Mouse (Mus musculus): ENCODE data around the gene Slc1a5. TPM values are rescaled to one million over a fixed set of nuclear protein-coding genes. Genes with fewer than 3 reads are reported as not detected.

Gene Slc1a5
- total and polyA plus RNA-seq, 2 experiments from 2014 or later = 28.1 to 81.4 TPM

DNA sequence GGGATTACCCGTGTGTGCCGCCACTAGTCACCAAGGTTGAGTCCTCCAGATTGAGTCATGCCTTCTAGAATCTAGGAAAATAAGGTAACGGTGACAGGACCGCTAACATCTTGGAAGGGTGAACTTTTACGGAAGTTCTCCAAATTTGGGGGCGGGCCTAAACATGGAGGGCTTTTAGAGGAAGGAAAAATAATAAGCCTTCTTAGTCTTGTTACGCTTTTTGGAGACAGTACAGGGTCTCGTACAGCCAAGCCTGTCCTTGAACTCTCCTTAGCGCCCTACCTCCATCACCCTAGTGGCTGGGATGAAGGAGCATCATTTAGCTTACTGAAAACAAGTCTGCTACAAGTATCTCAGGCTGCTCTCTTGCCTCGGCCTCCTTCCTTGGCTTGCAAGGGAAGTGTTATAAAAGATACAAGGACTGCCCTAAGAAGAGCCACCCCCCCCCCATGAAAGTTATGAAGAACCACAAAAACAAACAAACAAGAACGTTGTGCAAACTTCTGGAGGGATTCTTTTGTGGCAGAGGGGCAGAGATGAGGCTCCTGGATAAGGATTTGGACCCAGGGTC, 1.5 kb downstream of the Slc1a5 start:
- H3K9me3 ChIP-seq (replicated peaks; ENCODE audit: control insufficient read depth, low read length) = no peaks in the 10 kb centered on the region
- peak overlapping the region; percentile 76 for H3K4me3 ChIP-seq (ENCODE audit: low read depth, low read length)
- no peaks in the 10 kb centered on the region for H3K27me3 ChIP-seq (ENCODE audit: control insufficient read depth, insufficient read depth, low read length)
- H3K9ac ChIP-seq (replicated peaks; ENCODE audit: low read depth, low read length) = peak overlapping the region; percentile 79
- DNase-seq (ENCODE audit: low spot score) = no peak
- peaks cover 11% of the 10 kb centered on the region; the same call in 1 of the 2 replicates for H3K36me3 ChIP-seq (replicated peaks; ENCODE audit: control insufficient read depth, insufficient read depth, low read length)
- peak overlapping the region; percentile 96 for H3K4me2 ChIP-seq (ENCODE audit: low read depth, low read length)
- ATAC-seq (ENCODE audit: insufficient read depth, low read depth) = no peak
- peak overlapping the region; percentile 66; the same call in 1 of the 2 replicates for H3K27ac ChIP-seq (ENCODE audit: low read depth)
- 9% methylated on average over 11 of the region's 11 CpGs for WGBS
- TF ChIP-seq EP300 (IDR thresholded peaks at IDR 0.05; ENCODE audit: low read depth) = no peak
- no peak for TF ChIP-seq CTCF (IDR thresholded peaks at IDR 0.05; ENCODE audit: low read depth)
- peaks cover 28% of the 10 kb centered on the region for H3K4me1 ChIP-seq (ENCODE audit: control insufficient read depth, insufficient read depth)

DNA sequence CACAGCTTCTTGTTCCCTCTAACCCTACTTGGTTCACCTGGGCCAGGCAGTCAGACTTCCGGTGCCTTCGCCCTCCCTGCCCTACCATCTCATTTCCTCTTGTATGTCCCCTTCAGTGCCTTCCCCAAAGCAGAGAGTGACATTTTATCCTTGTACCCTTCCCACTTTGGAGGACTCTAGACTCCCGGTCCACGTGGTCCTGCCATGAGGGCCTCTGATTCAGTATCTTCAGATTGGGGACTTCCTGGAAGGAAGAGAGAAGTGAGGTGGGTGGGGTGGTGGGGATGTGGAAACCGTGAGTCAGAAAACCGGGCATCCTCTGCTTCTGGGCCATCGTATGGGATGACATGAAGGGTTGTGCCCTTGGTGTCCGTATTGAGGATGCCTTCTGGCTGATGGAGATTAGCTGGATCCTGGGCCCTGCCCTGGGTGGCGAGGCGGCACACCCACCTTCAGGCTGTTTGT, 2.1 kb downstream of the Slc1a5 start:
- Histone ChIP-seq H3K4me3 (ENCODE audit: low read depth, low read length) (peak overlapping the region; percentile 76), H3K9me3 (replicated peaks; ENCODE audit: control insufficient read depth, low read length) (no peaks in the 10 kb centered on the region), H3K27me3 (ENCODE audit: control insufficient read depth, insufficient read depth, low read length) (no peaks in the 10 kb centered on the region), H3K27ac (ENCODE audit: low read depth) (peak overlapping the region; percentile 66; the same call in 1 of the 2 replicates), H3K4me2 (ENCODE audit: low read depth, low read length) (peak overlapping the region; percentile 96), H3K4me1 (ENCODE audit: control insufficient read depth, insufficient read depth) (peaks cover 28% of the 10 kb centered on the region), H3K36me3 (replicated peaks; ENCODE audit: control insufficient read depth, insufficient read depth, low read length) (peaks cover 17% of the 10 kb centered on the region; the same call in 1 of the 2 replicates), H3K9ac (replicated peaks; ENCODE audit: low read depth, low read length) (peak overlapping the region; percentile 20; the same call in 1 of the 2 replicates)
- WGBS = 38% methylated on average over 10 of the region's 10 CpGs
- TF ChIP-seq CTCF (IDR thresholded peaks at IDR 0.05; ENCODE audit: low read depth) (no peak), EP300 (IDR thresholded peaks at IDR 0.05; ENCODE audit: low read depth) (no peak)
- DNase-seq (ENCODE audit: low spot score) (no peak), ATAC-seq (ENCODE audit: insufficient read depth, low read depth) (no peak)

DNA sequence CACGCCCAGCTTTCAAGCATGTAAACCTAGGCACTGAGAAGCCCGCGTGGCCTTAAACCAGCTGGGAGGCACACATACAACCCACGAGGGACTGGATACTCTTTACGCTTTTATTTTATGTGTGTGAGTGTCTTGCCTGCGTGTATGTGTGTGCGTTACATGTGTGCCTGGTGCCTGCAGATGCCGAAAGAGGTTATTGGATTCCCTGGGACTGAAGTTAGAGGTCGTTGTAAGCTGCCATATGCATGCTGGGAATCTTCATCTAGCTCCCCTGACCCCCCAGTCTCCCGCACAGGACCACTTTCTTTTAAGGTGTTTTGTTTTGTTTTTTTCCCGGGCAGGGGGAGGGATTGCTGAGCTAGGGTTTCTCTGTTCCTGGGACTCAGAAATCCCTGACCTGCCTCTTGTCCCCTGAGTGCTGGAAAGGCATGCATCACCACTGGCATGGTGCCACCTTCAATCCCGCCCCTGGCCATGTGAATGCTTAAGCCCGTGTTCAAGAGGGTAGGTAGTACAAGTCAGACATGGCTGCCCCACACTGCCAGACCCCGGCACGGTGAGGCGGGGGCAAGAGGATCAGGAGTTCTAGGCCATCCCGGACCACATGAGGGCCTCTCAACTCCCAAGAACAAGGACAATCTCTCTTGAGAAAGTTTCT, 2.7 kb downstream of the Slc1a5 start:
- H3K9ac ChIP-seq (replicated peaks; ENCODE audit: low read depth, low read length) = peak overlapping the region; percentile 20; the same call in 1 of the 2 replicates
- TF ChIP-seq EP300 (IDR thresholded peaks at IDR 0.05; ENCODE audit: low read depth) (no peak), CTCF (IDR thresholded peaks at IDR 0.05; ENCODE audit: low read depth) (no peak)
- peak; percentile 79 for DNase-seq (ENCODE audit: low spot score)
- peak; percentile 42; the same call in 1 of the 2 replicates for ATAC-seq (ENCODE audit: insufficient read depth, low read depth)
- peaks cover 18% of the 10 kb centered on the region; the same call in 1 of the 2 replicates for H3K36me3 ChIP-seq (replicated peaks; ENCODE audit: control insufficient read depth, insufficient read depth, low read length)
- peaks cover 28% of the 10 kb centered on the region for H3K4me1 ChIP-seq (ENCODE audit: control insufficient read depth, insufficient read depth)
- peak overlapping the region; percentile 66 for H3K27ac ChIP-seq (ENCODE audit: low read depth)
- H3K4me2 ChIP-seq (ENCODE audit: low read depth, low read length) = peak overlapping the region; percentile 96
- H3K4me3 ChIP-seq (ENCODE audit: low read depth, low read length) = peak overlapping the region; percentile 76
- H3K27me3 ChIP-seq (ENCODE audit: control insufficient read depth, insufficient read depth, low read length) = no peaks in the 10 kb centered on the region
- no peaks in the 10 kb centered on the region for H3K9me3 ChIP-seq (replicated peaks; ENCODE audit: control insufficient read depth, low read length)
- 40% methylated on average over 17 of the region's 17 CpGs for WGBS

DNA sequence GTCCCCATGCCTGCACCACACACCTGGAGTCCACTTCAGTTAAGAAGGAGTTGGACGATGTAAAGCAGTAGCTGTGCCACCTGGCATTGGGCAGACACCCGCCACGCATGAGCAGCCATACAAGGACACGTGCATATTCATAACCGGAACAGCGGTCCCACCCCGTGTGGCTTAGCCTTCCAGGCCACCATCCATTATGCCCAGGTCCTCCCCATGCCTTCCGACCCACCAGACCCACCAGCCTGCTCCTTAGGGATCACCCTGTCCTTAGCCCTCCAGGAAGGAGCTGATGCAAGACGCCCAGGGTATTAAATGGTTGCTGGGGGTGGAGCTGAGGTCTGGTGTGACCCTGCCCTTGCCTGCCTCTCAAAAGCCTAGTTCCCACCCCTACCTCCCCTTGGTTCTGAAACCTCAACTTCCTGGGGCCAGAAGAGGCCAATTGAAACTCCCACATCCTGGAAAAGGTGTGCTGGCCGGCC, 3.4 kb downstream of the Slc1a5 start:
- 0 out of 2 replicates have a peak overlapping the region, but pooled peaks have one; percentile 8 for H3K4me3 ChIP-seq (ENCODE audit: low read depth, low read length)
- peaks cover 28% of the 10 kb centered on the region for H3K4me1 ChIP-seq (ENCODE audit: control insufficient read depth, insufficient read depth)
- no peaks in the 10 kb centered on the region for H3K27me3 ChIP-seq (ENCODE audit: control insufficient read depth, insufficient read depth, low read length)
- 74% methylated on average over 10 of the region's 10 CpGs for WGBS
- H3K9ac ChIP-seq (replicated peaks; ENCODE audit: low read depth, low read length) = no peak overlapping the region; the same call in 1 of the 2 replicates
- peak overlapping the region; percentile 96; the same call in 1 of the 2 replicates for H3K4me2 ChIP-seq (ENCODE audit: low read depth, low read length)
- TF ChIP-seq CTCF (IDR thresholded peaks at IDR 0.05; ENCODE audit: low read depth) = no peak
- TF ChIP-seq EP300 (IDR thresholded peaks at IDR 0.05; ENCODE audit: low read depth) = no peak
- H3K27ac ChIP-seq (ENCODE audit: low read depth) = peak overlapping the region; percentile 66
- H3K9me3 ChIP-seq (replicated peaks; ENCODE audit: control insufficient read depth, low read length) = no peaks in the 10 kb centered on the region
- ATAC-seq (ENCODE audit: insufficient read depth, low read depth) = no peak
- DNase-seq (ENCODE audit: low spot score) = no peak
- peaks cover 22% of the 10 kb centered on the region; the same call in 1 of the 2 replicates for H3K36me3 ChIP-seq (replicated peaks; ENCODE audit: control insufficient read depth, insufficient read depth, low read length)

DNA sequence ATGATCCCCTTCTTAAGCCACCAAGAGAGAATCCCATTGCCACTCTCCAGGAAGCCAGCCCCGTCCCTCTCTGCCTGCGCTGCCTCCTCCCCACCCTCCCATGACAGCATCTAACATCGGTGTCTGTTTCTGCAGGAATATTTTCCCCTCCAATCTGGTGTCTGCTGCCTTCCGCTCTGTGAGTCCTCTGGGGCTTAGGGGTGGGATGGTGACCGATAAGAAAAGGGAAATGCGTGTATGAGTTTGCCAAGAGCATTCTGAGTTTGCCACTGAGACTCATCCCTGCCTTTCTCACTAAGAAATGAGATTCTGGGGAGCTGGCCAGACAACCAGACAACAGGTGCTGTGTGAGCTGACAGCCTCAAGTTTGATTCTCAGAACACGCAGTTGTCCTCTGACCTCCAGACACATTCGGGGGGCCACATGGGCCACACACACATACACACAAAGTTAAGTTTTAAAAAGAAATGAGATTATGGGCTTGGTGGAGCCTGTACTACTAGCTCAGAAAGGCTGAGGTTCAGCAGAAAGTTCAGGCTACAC, 4.5 kb downstream of the Slc1a5 start:
- TF ChIP-seq EP300 (IDR thresholded peaks at IDR 0.05; ENCODE audit: low read depth) (no peak), CTCF (IDR thresholded peaks at IDR 0.05; ENCODE audit: low read depth) (no peak)
- DNase-seq (ENCODE audit: low spot score) = no peak
- Histone ChIP-seq H3K27me3 (ENCODE audit: control insufficient read depth, insufficient read depth, low read length) (no peaks in the 10 kb centered on the region), H3K36me3 (replicated peaks; ENCODE audit: control insufficient read depth, insufficient read depth, low read length) (peaks cover 25% of the 10 kb centered on the region; the same call in 1 of the 2 replicates), H3K4me1 (ENCODE audit: control insufficient read depth, insufficient read depth) (peaks cover 28% of the 10 kb centered on the region), H3K4me3 (ENCODE audit: low read depth, low read length) (no peak overlapping the region), H3K9ac (replicated peaks; ENCODE audit: low read depth, low read length) (no peak overlapping the region), H3K4me2 (ENCODE audit: low read depth, low read length) (no peak overlapping the region), H3K27ac (ENCODE audit: low read depth) (no peak overlapping the region), H3K9me3 (replicated peaks; ENCODE audit: control insufficient read depth, low read length) (no peaks in the 10 kb centered on the region)
- no peak for ATAC-seq (ENCODE audit: insufficient read depth, low read depth)
- WGBS = 62% methylated on average over 8 of the region's 8 CpGs

Data from heart, postnatal 0 days (tissue).